Comparison of ENCODE assay signal across 8 mouse cellular contexts in genomic region chr19:12002125-12002524, GRCm38 (mm10). TPM values are rescaled to one million over a fixed set of nuclear protein-coding genes. Genes with fewer than 3 reads are reported as not detected.
A peak's percentile ranks its signal among the peaks of the same experiment; 100 is the strongest.
DNase-seq lines count a peak whose midpoint lies in the region; ATAC-seq lines count a peak whose summit lies in the region.

No protein-coding gene starts in this region.

- H3K9me3 ChIP-seq in intestine, embryonic 14.5 days (ENCODE audit: control insufficient read depth, low read length), result no peaks in the 10 kb centered on the region
- H3K9me3 ChIP-seq in limb, embryonic 12.5 days, result no peaks in the 10 kb centered on the region
- H3K9me3 ChIP-seq in midbrain, embryonic 13.5 days, result no peaks in the 10 kb centered on the region

- H3K27ac ChIP-seq in intestine, embryonic 14.5 days (ENCODE audit: low read depth), result no peak overlapping the region
- H3K27ac ChIP-seq in limb, embryonic 12.5 days, result no peak overlapping the region
- no peak overlapping the region for H3K27ac ChIP-seq in midbrain, embryonic 13.5 days

- no peak overlapping the region for H3K9ac ChIP-seq in intestine, embryonic 14.5 days (ENCODE audit: low read length)
- no peak overlapping the region for H3K9ac ChIP-seq in limb, embryonic 12.5 days (replicated peaks)
- no peak overlapping the region for H3K9ac ChIP-seq in midbrain, embryonic 13.5 days (replicated peaks)

- peak overlapping the region; percentile 42 for H3K4me2 ChIP-seq in intestine, embryonic 14.5 days (ENCODE audit: low read length)
- H3K4me2 ChIP-seq in limb, embryonic 12.5 days, result peak overlapping the region; percentile 43
- peak overlapping the region; percentile 33 for H3K4me2 ChIP-seq in midbrain, embryonic 13.5 days (replicated peaks)

- no peaks in the 10 kb centered on the region for H3K27me3 ChIP-seq in intestine, embryonic 14.5 days (replicated peaks; ENCODE audit: control insufficient read depth, insufficient read depth, low read length)
- no peaks in the 10 kb centered on the region for H3K27me3 ChIP-seq in limb, embryonic 12.5 days
- no peaks in the 10 kb centered on the region for H3K27me3 ChIP-seq in midbrain, embryonic 13.5 days

- WGBS in intestine, embryonic 14.5 days, result 5% methylated on average over 11 of the region's 11 CpGs
- WGBS in limb, embryonic 12.5 days, result 4% methylated on average over 11 of the region's 11 CpGs
- WGBS in midbrain, embryonic 13.5 days, result 3% methylated on average over 11 of the region's 11 CpGs

- H3K36me3 ChIP-seq in intestine, embryonic 14.5 days (ENCODE audit: control insufficient read depth, insufficient read depth, low read length), result no peaks in the 10 kb centered on the region
- no peaks in the 10 kb centered on the region for H3K36me3 ChIP-seq in limb, embryonic 12.5 days
- H3K36me3 ChIP-seq in midbrain, embryonic 13.5 days, result no peaks in the 10 kb centered on the region

- DNase-seq in testis, postnatal 10 days (ENCODE audit: low spot score), result peak; percentile 66
- no peak for DNase-seq in testis, postnatal 14 days (ENCODE audit: low spot score)
- DNase-seq in intestine, embryonic 14.5 days (ENCODE audit: low spot score), result peak; percentile 84
- DNase-seq in spleen, postnatal 36 days (ENCODE audit: low spot score in 2 of 2), result peak; percentile 52 to 66

- H3K4me1 ChIP-seq in intestine, embryonic 14.5 days (replicated peaks; ENCODE audit: control insufficient read depth, insufficient read depth, low read length), result peaks cover 8% of the 10 kb centered on the region
- peaks cover 11% of the 10 kb centered on the region; the same call in 1 of the 2 replicates for H3K4me1 ChIP-seq in limb, embryonic 12.5 days (replicated peaks)
- peaks cover 18% of the 10 kb centered on the region for H3K4me1 ChIP-seq in midbrain, embryonic 13.5 days (replicated peaks)

- peak overlapping the region; percentile 13; the same call in 1 of the 2 replicates for H3K4me3 ChIP-seq in intestine, embryonic 14.5 days (ENCODE audit: low read depth, low read length)
- H3K4me3 ChIP-seq in limb, embryonic 12.5 days (replicated peaks), result peak overlapping the region; percentile 18; the same call in 1 of the 2 replicates
- H3K4me3 ChIP-seq in midbrain, embryonic 13.5 days (replicated peaks), result peak overlapping the region; percentile 12

- ATAC-seq in common myeloid progenitor, adult 5-6 weeks (replicated peaks; ENCODE audit: low read depth, poor library complexity, severe bottlenecking), result peak; percentile 68
- peak; percentile 54 for ATAC-seq in granulocyte monocyte progenitor cell, adult 5-6 weeks (replicated peaks; ENCODE audit: poor library complexity, severe bottlenecking)
- peak; percentile 48 for ATAC-seq in intestine, embryonic 14.5 days (replicated peaks; ENCODE audit: low FRiP score, low TSS enrichment, low read depth)
- no peak for ATAC-seq in limb, embryonic 12.5 days (ENCODE audit: insufficient number of reproducible peaks, insufficient read depth, low FRiP score, low TSS enrichment, low read depth)
- ATAC-seq in midbrain, embryonic 13.5 days, result no peak

RNA-seq across cellular contexts. Expression of gene Osbp, which starts 36.4 kb away (rescaled TPM):
- total RNA-seq in common myeloid progenitor, adult 5-6 weeks (2017), result 31.4 and 47.0 TPM in 2 replicates
- 39.1 and 46.5 TPM in 2 replicates for total RNA-seq in granulocyte monocyte progenitor cell, adult 5-6 weeks (2014; fragmentation: Nextera tagmentation)
- 35.2 and 42.3 TPM in 2 replicates for total RNA-seq in granulocyte monocyte progenitor cell, adult 5-6 weeks (2017)
- polyA plus RNA-seq in intestine, embryonic 14.5 days (2014; fragmentation: Nextera tagmentation; extraction: Ambion mirVana), result 8.8 and 9.0 TPM in 2 replicates
- polyA plus RNA-seq in limb, embryonic 12.5 days (2016; fragmentation: Nextera tagmentation; extraction: Ambion mirVana), result 4.9 and 5.1 TPM in 2 replicates
- 3.9 and 4.1 TPM in 2 replicates for polyA plus RNA-seq in midbrain, embryonic 13.5 days (2015; fragmentation: Nextera tagmentation; extraction: Ambion mirVana)

RNA-seq across cellular contexts. Expression of gene Olfr1423, which starts 39.0 kb away (rescaled TPM):
- total RNA-seq in common myeloid progenitor, adult 5-6 weeks (2017), result not detected in 2 replicates
- total RNA-seq in granulocyte monocyte progenitor cell, adult 5-6 weeks (2014; fragmentation: Nextera tagmentation), result not detected in 2 replicates
- total RNA-seq in granulocyte monocyte progenitor cell, adult 5-6 weeks (2017), result not detected in 2 replicates
- polyA plus RNA-seq in intestine, embryonic 14.5 days (2014; fragmentation: Nextera tagmentation; extraction: Ambion mirVana), result not detected in 2 replicates
- 0.04 TPM in 1 of 2 replicates, not detected in the other for polyA plus RNA-seq in limb, embryonic 12.5 days (2016; fragmentation: Nextera tagmentation; extraction: Ambion mirVana)
- not detected in 2 replicates for polyA plus RNA-seq in midbrain, embryonic 13.5 days (2015; fragmentation: Nextera tagmentation; extraction: Ambion mirVana)

Comparison
In these comparisons a context has a peak if more than half of its experiments do, and no peak if none do; other contexts are left out.
1. ATAC-seq: peak in common myeloid progenitor, adult 5-6 weeks (single experiment), granulocyte monocyte progenitor cell, adult 5-6 weeks (single experiment) and intestine, embryonic 14.5 days (single experiment); none in limb, embryonic 12.5 days (single experiment) and midbrain, embryonic 13.5 days (single experiment).
2. Peak in every context shown above with its lines, with median percentiles within 50 percentile points of each other: H3K4me2 ChIP-seq and H3K4me3 ChIP-seq.